Mouse (Mus musculus) right cerebral cortex, postnatal 25 days (tissue): ENCODE measurements around the gene I0C0044D17Rik.

Source experiments
- DNase-seq: peaks from one replicate; pipeline ENCODE4 v3.0.0; 2022

I0C0044D17Rik gene

GRCm38 (mm10) chr4:98826701-98827100 is 3.1 kb upstream of the I0C0044D17Rik start:
- DNase-seq = no peak

- no peak for DNase-seq
These were observed 593 bp downstream of the I0C0044D17Rik start for GRCm38 (mm10) chr4:98823047-98823446.

DNA sequence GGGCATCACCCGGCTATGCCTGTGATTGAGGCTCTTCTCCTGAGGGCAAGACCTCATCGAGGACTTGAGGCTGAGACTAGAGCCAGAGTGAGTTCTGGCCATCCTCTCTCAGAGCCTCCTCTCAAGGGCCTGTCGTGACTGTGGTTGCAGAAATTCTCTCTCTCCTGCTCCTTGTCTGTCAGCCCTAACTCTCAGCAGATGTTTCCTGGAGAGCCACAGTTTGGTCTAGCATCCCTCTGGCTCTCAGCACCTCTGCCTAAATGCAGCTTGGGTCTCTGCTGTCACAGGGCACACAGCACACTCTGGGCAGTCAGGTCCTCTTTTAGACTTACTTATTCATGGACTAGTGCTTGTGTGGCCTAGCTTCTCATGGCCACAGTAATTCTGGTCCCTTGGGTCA is 1.2 kb downstream of the I0C0044D17Rik start:
- no peak for DNase-seq

DNA sequence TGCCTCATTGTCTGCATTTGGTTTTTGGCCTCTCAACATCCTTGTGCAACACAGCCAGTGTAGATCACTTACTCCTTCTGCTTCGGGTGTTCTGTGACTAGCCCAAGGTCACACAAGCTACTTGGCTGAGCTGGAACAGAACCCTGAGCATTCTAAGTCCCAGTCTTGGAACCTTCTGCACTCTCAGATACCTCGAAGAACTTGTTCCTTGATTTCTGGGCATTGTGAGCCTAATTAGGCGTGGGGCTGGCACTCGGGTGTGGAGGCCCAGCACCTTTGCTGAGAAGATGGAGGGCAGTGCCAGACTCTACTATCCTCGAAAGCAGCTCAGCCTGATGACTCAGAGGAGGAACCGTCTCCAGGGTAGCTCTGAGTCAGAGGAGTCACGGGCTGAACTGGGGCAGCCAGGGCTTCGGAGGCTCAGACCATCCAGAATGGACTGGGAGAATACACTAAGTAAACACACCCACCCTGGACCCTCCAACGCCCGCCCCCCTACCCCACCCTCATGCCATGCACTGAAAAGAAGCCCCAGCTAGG is 4.4 kb downstream of the I0C0044D17Rik start:
- no peak for DNase-seq

GRCm38 (mm10) chr4:98817184-98817911 is 6.3 kb downstream of the I0C0044D17Rik start, which contains the start of gene Kank4:
Gene Kank4, minus strand, starts transcription at chr4:98817537.
- DNase-seq = no peak

GRCm38 (mm10) chr4:98816807-98817183 is 6.8 kb downstream of the I0C0044D17Rik start:
- DNase-seq = no peak

DNA sequence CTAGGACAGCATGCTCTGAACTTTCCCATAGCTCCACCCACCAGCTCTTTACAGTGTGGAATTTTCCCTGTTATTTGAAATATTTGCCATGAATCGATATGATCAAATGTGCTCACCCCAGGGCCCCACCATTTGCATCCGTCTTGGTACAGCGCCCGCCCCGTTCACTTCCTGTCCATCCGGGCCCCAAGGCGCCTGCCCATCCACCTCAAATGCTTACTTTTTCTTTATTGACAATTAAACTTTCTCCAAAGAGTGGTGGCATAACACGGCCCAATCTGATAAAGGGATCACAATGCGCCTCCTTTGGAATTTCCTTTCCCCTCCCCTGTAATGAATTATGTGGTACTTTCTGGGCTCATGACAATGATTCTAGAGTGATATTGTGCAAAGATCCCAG is 17.3 kb downstream of the I0C0044D17Rik start:
- no peak for DNase-seq

- no peak for DNase-seq
These were observed 18.2 kb downstream of the I0C0044D17Rik start for GRCm38 (mm10) chr4:98805291-98806048.

- DNase-seq = no peak
These were observed 19.0 kb downstream of the I0C0044D17Rik start for GRCm38 (mm10) chr4:98804476-98805134.

DNA sequence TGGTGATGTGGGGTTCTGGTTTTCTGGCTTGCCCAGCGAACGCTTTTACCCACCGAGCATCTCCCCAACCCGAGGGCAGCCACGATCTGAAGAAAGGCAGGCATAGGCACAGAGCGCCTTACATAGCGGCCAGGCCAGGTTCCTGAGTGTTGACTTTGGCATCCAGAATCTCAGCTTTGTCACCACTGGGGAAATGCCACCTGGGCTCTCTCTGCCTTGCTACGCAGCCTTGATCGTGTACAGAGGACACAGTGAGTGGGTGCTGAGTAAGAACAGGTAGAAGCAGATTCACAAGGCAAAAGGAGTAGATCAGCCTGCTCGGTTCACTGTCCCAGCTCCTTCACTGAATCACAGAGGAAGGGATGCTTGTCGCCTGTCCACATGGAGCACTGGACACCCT is 21.9 kb downstream of the I0C0044D17Rik start:
- no peak for DNase-seq

- no peak for DNase-seq
These were observed 22.8 kb downstream of the I0C0044D17Rik start for GRCm38 (mm10) chr4:98800824-98801223.

GRCm38 (mm10) chr4:98796591-98797341 is 26.9 kb downstream of the I0C0044D17Rik start:
- DNase-seq = no peak

DNA sequence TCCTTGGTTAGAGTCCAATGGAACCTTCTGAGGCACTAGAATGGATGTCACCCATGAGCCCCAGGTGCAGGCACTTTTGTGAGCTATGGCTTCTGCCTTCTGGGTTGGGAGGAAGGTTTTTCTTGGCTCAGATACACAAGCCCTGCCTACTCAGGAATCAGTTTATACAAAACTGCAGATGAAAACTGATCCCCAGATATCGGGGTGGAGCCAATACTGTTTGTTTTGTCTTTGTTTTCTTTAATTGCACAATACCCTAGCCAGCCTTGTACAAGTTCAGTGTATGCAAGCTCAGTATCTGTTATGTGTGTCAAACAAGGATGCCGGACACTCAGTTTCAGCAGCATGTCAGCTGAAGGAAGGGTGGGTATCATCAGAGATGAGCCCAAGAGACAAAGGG is 28.4 kb downstream of the I0C0044D17Rik start:
- DNase-seq = no peak

DNA sequence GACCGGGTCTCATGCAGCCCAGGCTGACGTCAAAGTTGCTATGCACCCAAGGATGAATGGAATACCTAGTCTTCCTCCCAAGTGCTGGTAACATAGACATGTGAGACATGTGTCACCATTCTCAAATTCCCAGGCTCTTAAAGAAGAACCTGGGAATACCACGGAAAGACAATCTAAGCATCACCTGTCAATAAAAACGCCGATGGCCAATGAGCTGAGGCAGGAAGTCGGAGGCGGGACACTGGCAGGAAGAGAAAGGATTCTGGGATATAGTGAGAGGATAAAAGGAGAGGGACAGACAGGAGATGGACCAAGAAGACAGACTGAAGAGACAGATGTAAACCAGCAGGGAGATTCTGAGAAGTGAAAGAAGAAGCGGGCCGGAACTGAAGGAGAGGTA is 30.2 kb downstream of the I0C0044D17Rik start:
- DNase-seq = no peak

DNA sequence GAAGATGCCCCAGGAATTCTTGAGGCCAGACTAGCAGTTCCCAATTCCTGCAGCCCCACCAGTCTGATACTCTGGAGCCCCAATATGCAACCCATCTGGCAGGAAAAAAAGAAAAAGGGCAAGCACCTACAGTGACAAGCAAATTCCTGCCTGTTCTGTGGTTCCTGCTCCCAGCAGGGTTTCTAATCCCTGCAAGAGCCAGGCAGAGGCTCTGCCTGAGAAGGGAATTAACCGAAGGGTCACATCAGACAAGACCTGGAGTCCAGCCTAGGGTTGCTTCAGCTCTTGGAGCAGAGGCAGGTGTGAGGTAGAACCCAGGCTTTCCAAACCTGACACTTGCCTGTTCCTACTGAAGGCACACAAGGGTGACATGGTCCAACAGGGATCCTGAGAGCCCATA is 32.9 kb downstream of the I0C0044D17Rik start:
- no peak for DNase-seq

GRCm38 (mm10) chr4:98789861-98790311 is 33.8 kb downstream of the I0C0044D17Rik start:
- DNase-seq = no peak

- no peak for DNase-seq
These were observed 34.4 kb downstream of the I0C0044D17Rik start for GRCm38 (mm10) chr4:98789133-98789765.

GRCm38 (mm10) chr4:98786281-98786680 is 37.4 kb downstream of the I0C0044D17Rik start:
- DNase-seq = no peak

GRCm38 (mm10) chr4:98785851-98786250 is 37.8 kb downstream of the I0C0044D17Rik start:
- DNase-seq = no peak

GRCm38 (mm10) chr4:98778219-98778618 is 45.4 kb downstream of the I0C0044D17Rik start:
- no peak for DNase-seq

DNA sequence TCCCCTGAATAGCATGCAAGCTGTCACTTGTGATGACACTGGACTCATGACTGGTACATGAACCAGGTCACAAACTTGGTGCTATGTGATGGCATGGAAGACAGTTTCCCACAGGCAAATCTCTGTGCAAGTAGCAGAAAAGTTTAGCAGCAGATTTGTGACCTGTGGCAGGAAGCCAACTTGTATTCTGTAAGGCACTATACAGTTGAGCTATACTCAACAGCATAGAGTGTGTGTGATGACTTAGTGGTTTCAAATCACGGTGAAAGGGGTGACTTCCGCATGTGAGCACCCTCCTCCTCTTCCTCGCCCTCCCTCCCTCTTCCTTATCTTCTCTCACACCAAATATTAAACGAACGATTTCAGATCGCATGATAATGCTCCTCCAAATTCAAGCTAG is 46.2 kb downstream of the I0C0044D17Rik start:
- DNase-seq = no peak
